Mouse (Mus musculus) liver, postnatal 0 days (tissue): ENCODE measurements around the gene Apoa4.

Experiments
- CTCF ChIP-seq: sonication (generic); IDR thresholded peaks from 2 replicates; pipeline ENCODE4 v1.5.1; 2016; ENCODE audit warnings: antibody characterized with exemption, low read depth
- EP300 ChIP-seq: IDR thresholded peaks from 2 replicates; pipeline ENCODE4 v1.6.1; 2016; ENCODE audit warnings: antibody characterized with exemption, low read depth, mild to moderate bottlenecking

- TF ChIP-seq CTCF (peak; percentile 74), EP300 (peak; percentile 51; the same call in 1 of the 2 replicates)
Observed at GRCm38 (mm10) chr9:46282631-46283436, 42.3 kb downstream of the Apoa4 start, which contains the start of gene Bud13.
